Mouse (Mus musculus) cortical plate, adult 2 months (tissue): ENCODE data around the gene Tmem183a. TPM values are rescaled to one million over a fixed set of nuclear protein-coding genes. Genes with fewer than 3 reads are reported as not detected.

Experiments used
- H3K27ac ChIP-seq: fragments of 200-500 bp; 2 replicates; pipeline ENCODE4 v1.5.1; 2012; ENCODE audit warnings: low read length, control low read depth, inconsistent platforms; ENCODE audit not compliant: insufficient read depth
- H3K4me1 ChIP-seq: fragments of 200-500 bp; 2 replicates; pipeline ENCODE4 v1.6.1; 2011; ENCODE audit warnings: low read length; ENCODE audit not compliant: control insufficient read depth, insufficient read depth
- H3K4me3 ChIP-seq: fragments of 200-500 bp; 2 replicates; pipeline ENCODE4 v1.5.1; 2011; ENCODE audit warnings: mild to moderate bottlenecking, low read length, control low read depth; ENCODE audit not compliant: insufficient read depth
- CTCF ChIP-seq: fragments of 200-500 bp; IDR thresholded peaks from 2 replicates; pipeline ENCODE4 v1.5.1; 2011; ENCODE audit warnings: mild to moderate bottlenecking, control low read depth, low read length; ENCODE audit not compliant: insufficient read depth; ENCODE audit errors: extremely low read depth
- POLR2A ChIP-seq: fragments of 200-500 bp; IDR thresholded peaks from 2 replicates; pipeline ENCODE4 v1.6.1; 2011; ENCODE audit warnings: mild to moderate bottlenecking, low read length, control low read depth; ENCODE audit not compliant: insufficient read depth; ENCODE audit errors: extremely low read depth
- polyA plus RNA-seq: library from polyadenylated mRNA; depleted of rRNA; stranded (reverse); fragments of >200 nt; gene quantifications from 2 replicates; pipeline ENCODE4 v1.2.3, GENCODE M21; 2012

The Tmem183a gene
- polyA plus RNA-seq, 1 experiment, result 56.2 TPM

DNA sequence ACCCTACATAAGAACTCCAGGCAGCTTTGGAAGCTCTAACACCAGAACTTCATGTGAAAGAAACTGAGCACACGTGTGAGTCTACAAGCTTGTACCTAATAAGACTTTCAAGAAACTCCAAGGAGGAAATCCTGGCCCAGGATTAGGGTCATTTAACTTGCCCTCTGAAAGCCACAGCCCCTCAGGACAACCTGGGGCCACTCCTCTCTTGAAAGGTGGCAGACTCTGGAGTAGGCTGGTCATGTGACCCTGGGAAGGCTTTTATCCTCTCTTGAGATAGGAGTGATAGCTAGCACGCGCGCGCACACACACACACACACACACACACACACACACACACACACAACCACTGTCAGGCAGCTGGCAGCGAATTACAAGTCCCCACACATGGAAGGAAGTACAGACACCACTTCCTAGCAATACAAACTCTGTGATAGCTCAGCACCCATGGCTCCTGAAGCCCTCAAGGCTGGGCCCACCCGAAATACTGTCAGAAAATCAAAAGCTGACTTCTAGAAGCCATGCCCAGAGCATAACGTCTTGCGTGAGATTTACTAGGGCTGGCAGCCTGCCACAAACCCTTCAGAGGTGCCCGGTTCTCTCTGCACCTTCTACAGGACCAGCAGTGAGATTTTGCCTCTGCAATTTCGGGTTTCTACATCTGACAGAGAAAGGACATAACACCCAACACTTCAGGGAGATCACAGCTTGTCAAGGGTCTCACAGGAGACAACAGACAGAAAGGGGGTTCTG lies 24.6 kb downstream of the Tmem183a start:
- no peak for TF ChIP-seq CTCF
- no peak for TF ChIP-seq POLR2A
- H3K27ac ChIP-seq, result no peak overlapping the region
- H3K4me1 ChIP-seq, result peaks cover 2% of the 10 kb centered on the region
- no peak overlapping the region for H3K4me3 ChIP-seq

DNA sequence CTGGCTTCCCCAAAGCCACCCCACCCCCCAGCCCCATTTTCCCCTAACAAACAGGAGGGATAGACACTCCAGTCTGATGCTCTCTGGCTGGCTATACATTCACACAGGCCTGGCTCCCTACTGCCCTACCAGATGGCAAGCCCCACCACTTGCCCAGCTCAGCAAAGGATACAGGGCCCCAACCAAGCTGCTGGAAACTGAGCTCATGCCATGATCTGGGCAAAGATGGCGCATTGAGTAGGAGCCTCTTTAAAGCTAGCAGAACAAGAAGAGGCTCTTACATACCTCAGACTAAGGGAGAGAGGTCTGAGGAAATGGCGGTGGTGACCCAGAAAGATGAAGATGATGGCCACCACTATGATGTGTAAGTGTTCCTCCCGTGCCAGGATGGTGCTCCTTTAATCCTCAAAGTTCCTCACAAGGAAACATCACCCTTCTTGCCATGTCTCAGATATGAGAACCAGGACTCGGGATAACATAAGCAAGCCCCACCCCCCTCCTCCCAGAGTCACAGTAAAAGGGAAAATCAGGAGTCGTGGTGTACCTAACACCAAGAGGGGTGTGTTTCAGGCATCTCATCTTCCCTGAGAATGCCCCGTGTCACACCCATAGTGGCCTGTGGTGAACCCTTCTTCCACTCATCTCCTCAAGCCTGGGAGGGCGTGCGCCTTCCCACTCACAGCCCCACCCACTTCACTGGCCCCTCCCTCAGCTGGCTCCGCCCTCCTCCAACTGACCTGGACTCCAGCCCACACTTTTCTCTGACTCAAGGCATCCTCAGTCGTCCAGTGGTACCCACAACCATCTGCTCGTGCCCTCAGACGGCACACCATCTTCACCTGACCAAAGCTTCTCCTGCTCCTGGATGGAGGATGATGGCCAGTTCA lies 25.6 kb downstream of the Tmem183a start:
- Histone ChIP-seq H3K4me3 (no peak overlapping the region), H3K4me1 (peaks cover 2% of the 10 kb centered on the region), H3K27ac (no peak overlapping the region)
- TF ChIP-seq POLR2A (no peak), CTCF (no peak)

DNA sequence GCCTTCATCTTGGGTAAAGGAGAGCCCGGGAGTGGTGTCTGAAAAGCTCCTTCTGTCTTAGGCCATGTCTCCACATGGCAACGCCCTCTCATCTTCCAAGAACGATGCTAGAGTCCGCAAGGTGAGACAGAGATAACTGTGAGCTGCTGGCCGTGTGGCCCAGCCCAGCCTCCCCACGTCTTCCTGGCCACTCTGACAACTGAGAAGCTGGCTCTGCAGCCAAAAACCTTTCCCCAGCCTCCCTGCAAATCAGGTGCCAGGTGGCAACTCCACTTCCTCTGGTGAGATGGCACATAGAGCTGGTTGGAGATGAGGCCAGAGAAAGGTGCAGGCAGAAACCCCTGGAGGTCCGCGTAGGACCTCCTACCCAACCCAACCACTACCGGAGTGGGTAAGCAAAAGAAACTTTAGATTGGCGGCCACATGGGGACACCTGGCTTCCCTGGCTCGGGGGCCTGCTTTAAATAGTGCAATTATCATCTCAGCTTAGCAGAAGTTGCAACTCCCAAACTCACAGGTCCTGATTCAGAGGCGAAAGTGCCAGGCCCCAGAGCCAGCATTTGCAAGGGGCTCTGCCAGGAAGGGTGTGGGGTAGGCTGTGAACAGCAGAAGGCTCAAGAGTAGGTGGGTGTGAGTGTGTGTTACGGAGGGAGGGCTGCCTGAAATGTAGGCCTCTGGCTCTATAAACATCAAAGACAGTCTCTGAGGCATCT lies 26.4 kb downstream of the Tmem183a start:
- no peak overlapping the region for H3K27ac ChIP-seq
- TF ChIP-seq CTCF (no peak), POLR2A (no peak)
- H3K4me3 ChIP-seq, result no peak overlapping the region
- peaks cover 2% of the 10 kb centered on the region for H3K4me1 ChIP-seq

DNA sequence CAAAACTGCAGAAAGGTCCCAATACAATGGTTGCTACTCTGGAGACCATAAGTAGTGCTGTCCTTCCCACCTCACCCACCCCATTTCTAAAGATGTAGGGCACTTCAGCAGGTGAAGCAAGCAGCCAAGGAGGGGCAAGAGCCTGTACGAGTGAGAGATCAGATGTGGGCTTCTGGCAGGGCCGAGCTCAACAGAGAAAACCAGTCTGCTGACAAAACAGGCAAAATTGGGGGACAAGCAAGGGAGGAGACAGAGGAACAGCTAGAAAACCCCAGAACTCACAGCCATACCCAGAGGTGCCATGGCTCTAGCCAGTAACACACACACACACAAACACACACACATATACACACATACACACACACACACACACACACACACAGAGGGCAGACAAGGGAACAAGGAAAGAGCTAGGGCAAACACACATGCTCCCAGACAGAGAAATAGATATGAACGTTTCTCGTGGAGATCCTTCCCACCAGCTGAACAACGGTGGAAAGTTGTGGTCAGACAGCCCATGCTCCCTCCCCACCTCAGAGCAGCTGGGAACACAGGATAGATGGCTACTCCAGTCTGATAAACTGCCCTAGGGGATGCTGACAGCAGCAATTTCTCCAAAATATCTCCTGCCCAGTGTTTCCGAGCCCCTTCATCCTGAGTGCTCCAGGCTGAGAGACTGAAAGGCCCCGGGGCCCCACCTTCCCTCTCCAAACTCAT lies 27.5 kb downstream of the Tmem183a start:
- no peak overlapping the region for H3K4me3 ChIP-seq
- no peak overlapping the region for H3K27ac ChIP-seq
- H3K4me1 ChIP-seq, result peaks cover 2% of the 10 kb centered on the region
- TF ChIP-seq POLR2A (no peak), CTCF (no peak)

DNA sequence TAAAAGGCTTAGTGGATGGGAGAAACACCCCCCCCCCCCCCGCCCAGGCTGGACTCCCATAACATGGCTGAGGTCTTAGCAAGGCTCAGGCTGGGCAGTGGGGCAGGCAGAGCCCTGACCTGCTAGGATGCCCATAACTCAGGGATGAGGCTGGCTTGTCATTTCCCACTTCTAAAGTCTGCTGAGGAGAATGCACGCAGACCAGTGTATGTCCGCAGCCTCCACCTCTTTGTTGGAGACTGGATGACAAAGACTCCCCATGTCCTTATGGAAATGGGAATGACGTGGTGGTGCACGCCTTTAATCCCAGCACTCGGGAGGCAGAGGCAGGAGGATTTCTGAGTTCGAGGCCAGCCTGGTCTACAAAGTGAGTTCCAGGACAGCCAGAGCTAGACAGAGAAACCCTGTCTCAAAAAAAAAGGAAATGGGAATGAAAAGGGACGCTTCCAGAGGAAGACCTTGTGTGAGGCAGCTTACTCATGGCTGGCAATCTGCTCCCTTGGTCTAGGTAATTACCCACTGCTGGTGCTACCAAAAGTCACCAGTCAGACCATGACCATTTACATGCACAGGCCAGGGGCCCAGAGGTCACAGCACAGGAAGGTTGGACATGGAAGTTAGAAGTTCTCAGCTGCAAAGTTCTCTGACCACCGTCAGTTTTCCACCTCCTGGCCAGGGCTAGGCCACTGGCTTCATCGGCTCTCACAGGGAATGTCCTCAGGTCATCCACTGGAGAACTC lies 28.2 kb downstream of the Tmem183a start:
- H3K4me1 ChIP-seq, result peaks cover 2% of the 10 kb centered on the region
- TF ChIP-seq CTCF (no peak), POLR2A (no peak)
- H3K27ac ChIP-seq, result no peak overlapping the region
- H3K4me3 ChIP-seq, result no peak overlapping the region

DNA sequence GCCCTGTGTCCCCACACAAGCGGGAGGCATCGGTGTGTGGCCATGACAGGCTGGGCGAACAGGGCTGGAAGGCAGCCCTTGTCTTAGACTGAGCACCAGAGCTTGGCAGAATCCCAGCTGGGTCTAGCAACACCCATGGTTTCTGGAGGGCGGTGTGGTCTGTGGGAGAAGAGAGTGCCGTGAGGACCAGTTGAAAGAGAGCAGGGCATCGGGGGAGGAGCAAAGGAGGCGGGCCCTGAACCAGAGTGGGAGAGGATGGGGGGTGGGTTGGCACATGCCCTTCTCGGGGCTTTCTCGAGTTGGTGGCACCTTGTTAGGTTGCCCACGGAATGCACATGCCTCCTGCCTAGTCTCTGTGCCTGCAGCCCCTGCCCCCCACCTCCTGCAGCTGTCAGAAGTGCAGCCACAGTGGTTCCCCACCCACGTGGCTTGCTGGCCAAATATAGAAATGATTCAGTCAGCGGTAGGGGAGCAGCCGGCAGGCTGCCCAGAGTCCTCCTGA lies 29.0 kb downstream of the Tmem183a start, which contains the start of gene Ppfia4:
Gene Ppfia4, minus strand, starts transcription at position 159 of the 502 bp plus-strand sequence.
- Histone ChIP-seq H3K27ac (no peak within 1 kb of the TSS), H3K4me3 (no peak within 1 kb of the TSS), H3K4me1 (peaks cover 2% of the 10 kb centered on the region)
- no peak for TF ChIP-seq POLR2A
- TF ChIP-seq CTCF, result no peak

DNA sequence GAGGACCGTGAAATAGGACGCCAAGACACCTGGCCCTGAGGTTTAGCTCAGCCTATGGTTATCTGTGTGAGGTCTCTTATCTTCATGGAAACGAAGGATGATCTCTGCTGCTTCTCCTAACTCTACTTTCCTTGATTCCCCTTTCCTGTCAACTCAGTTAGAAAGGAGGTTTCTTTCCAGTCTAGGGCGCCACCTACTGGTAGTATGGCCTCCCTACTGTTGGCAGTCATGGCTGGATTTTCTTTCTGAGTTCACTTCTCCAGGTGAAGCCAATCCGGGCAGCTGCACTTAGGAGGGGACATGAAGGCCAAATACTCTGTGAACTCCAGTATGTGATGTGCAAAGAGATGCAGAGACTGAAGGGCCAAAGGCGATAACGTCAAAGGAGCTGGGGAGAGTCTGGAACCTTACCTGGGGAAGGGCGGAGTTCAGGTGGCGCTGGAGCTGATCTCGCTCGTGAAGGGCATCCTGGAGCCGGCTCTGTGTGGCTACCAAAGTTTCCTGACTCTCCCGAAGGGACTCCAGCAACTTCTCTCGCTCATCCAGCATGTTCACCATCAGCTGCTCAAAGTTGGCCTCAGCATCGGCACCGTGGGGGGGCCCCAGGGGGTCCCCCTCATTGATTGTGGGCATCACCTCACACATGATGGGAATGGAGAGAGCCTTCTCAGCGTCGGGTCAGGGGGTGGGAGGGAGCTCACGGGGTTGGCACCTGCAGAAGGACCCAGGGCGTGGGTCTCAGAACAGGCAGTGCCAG lies 29.7 kb downstream of the Tmem183a start:
- no peak overlapping the region for H3K4me3 ChIP-seq
- H3K27ac ChIP-seq, result no peak overlapping the region
- TF ChIP-seq POLR2A (no peak), CTCF (peak; percentile 92)
- peaks cover 2% of the 10 kb centered on the region for H3K4me1 ChIP-seq
